Mouse (Mus musculus) limb, embryonic 10.5 days (tissue): ENCODE results near the gene Krt6b. TPM values are rescaled to one million over a fixed set of nuclear protein-coding genes. Genes with fewer than 3 reads are reported as not detected.
"Not testable (repeated sequence)": the region's sequence is repeated elsewhere in the genome, so short reads cannot be mapped to it uniquely, and the experiment has no call there.

Source experiments
- DNase-seq: peaks from one replicate; pipeline ENCODE4 v3.0.0-alpha.2; 2017; ENCODE audit warnings: low spot score
- H3K27ac ChIP-seq: fragments of 300-500 bp; sonication (generic); 2 replicates; pipeline ENCODE4 v1.5.1; 2016; ENCODE audit warnings: mild to moderate bottlenecking
- H3K27me3 ChIP-seq: fragments of 300-500 bp; sonication (generic); 2 replicates; pipeline ENCODE4 v1.6.1; 2016; ENCODE audit warnings: low read depth, mild to moderate bottlenecking; ENCODE audit not compliant: poor library complexity, severe bottlenecking
- H3K36me3 ChIP-seq: fragments of 300-500 bp; sonication (generic); 2 replicates; pipeline ENCODE4 v1.6.1; 2016; ENCODE audit warnings: mild to moderate bottlenecking, moderate library complexity
- H3K4me1 ChIP-seq: fragments of 300-500 bp; sonication (generic); 2 replicates; pipeline ENCODE4 v1.6.1; 2016
- H3K4me3 ChIP-seq: fragments of 300-500 bp; sonication (generic); 2 replicates; pipeline ENCODE4 v1.5.1; 2016; ENCODE audit warnings: mild to moderate bottlenecking, moderate library complexity
- H3K9me3 ChIP-seq: fragments of 300-500 bp; sonication (generic); replicated peaks from 2 replicates; pipeline ENCODE4 v1.6.1; 2016; ENCODE audit warnings: mild to moderate bottlenecking
- WGBS: fragments of 180-500 bp; shearing (Covaris S2); methylation state at CpG from one replicate; pipeline ENCODE4 v1.1.7; 2016; 5-methylcytosine and 5-hydroxymethylcytosine counted together
- microRNA-seq: library from miRNA; unstranded; fragments of <30 nt; microRNA quantifications from one replicate; pipeline ENCODE4, GENCODE M21; 2017
- polyA plus RNA-seq: library from polyadenylated mRNA; unstranded; fragments of >200 nt; fragmentation: Nextera tagmentation; extraction: Ambion mirVana; gene quantifications from 2 replicates; pipeline ENCODE4 v1.2.1, GENCODE M21; 2016

Gene Krt6b
- polyA plus RNA-seq, 1 experiment from 2014 or later = not detected

DNA sequence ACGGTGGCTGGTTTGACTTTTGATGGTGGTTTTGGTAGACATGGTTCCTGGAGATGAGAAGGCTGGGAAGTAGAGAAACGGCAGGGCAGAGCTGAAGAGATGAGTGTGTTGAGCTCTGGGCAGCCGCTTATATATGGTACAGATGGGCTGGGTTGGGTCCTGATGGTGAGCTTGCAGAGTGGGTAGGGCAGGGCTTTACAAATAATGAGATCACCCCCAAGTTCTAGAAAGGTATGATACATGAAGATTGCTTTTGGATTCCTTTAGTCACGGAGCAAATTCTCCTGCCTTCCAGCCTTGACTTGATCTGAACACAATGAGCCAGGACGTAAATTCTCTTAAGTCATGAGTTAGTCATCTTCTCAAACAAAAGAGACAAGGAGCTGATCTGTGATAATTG is 14.1 kb upstream of the Krt6b start, which contains the start of gene Krt6a:
Krt6a (minus strand) TSS at position 101 of the 400 bp plus-strand sequence.
- Histone ChIP-seq H3K27ac (no peak within 1 kb of the TSS), H3K36me3 (no peaks in the 10 kb centered on the region), H3K9me3 (no peaks in the 10 kb centered on the region), H3K4me1 (no peaks in the 10 kb centered on the region), H3K27me3 (no peaks in the 10 kb centered on the region), H3K4me3 (no peak within 1 kb of the TSS)
- no peak for DNase-seq
- WGBS = 88% methylated on average over 5 of the region's 5 CpGs

DNA sequence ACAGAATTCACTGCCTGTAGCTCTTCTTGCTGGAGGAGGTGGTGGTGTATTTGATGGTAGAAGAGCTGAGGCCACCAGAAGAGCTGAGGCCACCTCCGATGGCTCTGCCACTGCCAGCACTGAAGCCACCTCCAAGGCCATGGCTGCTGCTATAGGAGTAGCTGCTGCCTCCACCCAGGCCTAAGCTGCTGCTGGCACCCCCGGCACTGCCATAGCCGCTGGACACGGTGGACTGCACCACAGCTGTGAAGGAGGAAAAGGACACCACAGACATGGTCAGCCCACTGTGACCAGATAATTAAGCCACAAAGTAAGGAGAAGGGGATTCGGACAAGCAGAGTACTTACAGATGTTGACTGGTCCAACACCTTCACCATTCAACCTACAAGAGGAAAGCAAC is 10.4 kb upstream of the Krt6b start:
- not testable (repeated sequence) for DNase-seq, H3K4me3 ChIP-seq, H3K27me3 ChIP-seq, H3K27ac ChIP-seq, H3K36me3 ChIP-seq, H3K4me1 ChIP-seq, H3K9me3 ChIP-seq
- WGBS = 91% methylated on average over 5 of the region's 5 CpGs

- Histone ChIP-seq H3K27ac (no peak overlapping the region), H3K4me3 (no peak overlapping the region), H3K4me1 (no peaks in the 10 kb centered on the region), H3K27me3 (no peaks in the 10 kb centered on the region), H3K36me3 (no peaks in the 10 kb centered on the region), H3K9me3 (no peaks in the 10 kb centered on the region)
- WGBS = 80% methylated on average over 2 of the region's 2 CpGs
- no peak for DNase-seq
Measured at GRCm38 (mm10) chr15:101688161-101688560, 8.1 kb upstream of the Krt6b start.

DNA sequence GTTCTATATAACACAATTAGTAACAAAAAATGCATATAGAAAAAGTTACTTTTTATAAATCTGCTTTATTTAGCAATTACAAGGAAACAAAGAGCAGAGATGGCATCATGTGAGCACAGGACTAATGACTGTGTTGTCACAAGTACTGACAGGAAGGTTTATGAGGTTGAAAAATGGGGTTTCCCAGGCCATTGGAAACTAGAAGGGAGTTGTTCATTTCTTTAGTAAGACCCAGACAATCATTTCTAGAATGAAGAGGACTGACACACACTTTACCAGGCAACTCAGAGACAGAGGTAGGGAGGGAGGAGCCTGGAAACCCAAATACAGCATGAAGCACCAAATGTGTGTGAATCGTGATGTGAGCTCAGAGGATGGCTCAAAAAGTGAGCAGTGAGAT is 4.1 kb downstream of the Krt6b start:
- Histone ChIP-seq H3K4me3 (no peak overlapping the region), H3K4me1 (no peaks in the 10 kb centered on the region), H3K27ac (no peak overlapping the region), H3K27me3 (no peaks in the 10 kb centered on the region), H3K36me3 (no peaks in the 10 kb centered on the region), H3K9me3 (no peaks in the 10 kb centered on the region)
- 89% methylated on average over 1 of the region's 1 CpGs for WGBS
- DNase-seq = no peak

- Histone ChIP-seq H3K4me3 (no peak overlapping the region), H3K4me1 (no peaks in the 10 kb centered on the region), H3K36me3 (no peaks in the 10 kb centered on the region), H3K27ac (no peak overlapping the region), H3K9me3 (no peaks in the 10 kb centered on the region), H3K27me3 (no peaks in the 10 kb centered on the region)
- WGBS = 89% methylated on average over 5 of the region's 5 CpGs
- no peak for DNase-seq
Measured at GRCm38 (mm10) chr15:101652736-101653265, 27.3 kb downstream of the Krt6b start.

GRCm38 (mm10) chr15:101647280-101647679 is 32.8 kb downstream of the Krt6b start, which contains the start of gene Gm5478:
Gene Gm5478 (minus strand): TSS chr15:101647380.
- H3K27me3 ChIP-seq = no peaks in the 10 kb centered on the region
- no peak within 1 kb of the TSS for H3K4me3 ChIP-seq
- WGBS = 83% methylated on average over 3 of the region's 3 CpGs
- no peaks in the 10 kb centered on the region for H3K9me3 ChIP-seq
- H3K27ac ChIP-seq = no peak within 1 kb of the TSS
- no peaks in the 10 kb centered on the region for H3K36me3 ChIP-seq
- DNase-seq = no peak
- no peaks in the 10 kb centered on the region for H3K4me1 ChIP-seq

GRCm38 (mm10) chr15:101627884-101628283 is 52.2 kb downstream of the Krt6b start, which contains the start of gene Gm5414:
Gene Gm5414 (minus strand): TSS chr15:101628188.
- Histone ChIP-seq H3K27ac (no peak within 1 kb of the TSS), H3K4me1 (no peaks in the 10 kb centered on the region), H3K36me3 (no peaks in the 10 kb centered on the region), H3K4me3 (no peak within 1 kb of the TSS), H3K27me3 (no peaks in the 10 kb centered on the region), H3K9me3 (no peaks in the 10 kb centered on the region)
- no peak for DNase-seq
- WGBS = 81% methylated on average over 2 of the region's 2 CpGs

Small RNAs within 50 kb of the gene (microRNA-seq; reads per million reads assigned to microRNA genes)
- not detected for gene Gm44323
- gene Gm44342 = not detected
- not detected for gene Gm44383
- not detected for gene Gm44479

Other genes starting within 250 kb of the Krt6b start
- not detected in 2 replicates for gene Krt87, start 241.5 kb downstream of the Krt6b start, polyA plus RNA-seq
- not detected in 2 replicates for gene Krt88, start 232.5 kb downstream of the Krt6b start, polyA plus RNA-seq
- not detected in 2 replicates for gene Krt81, start 216.5 kb downstream of the Krt6b start, polyA plus RNA-seq
- not detected in 2 replicates for gene Krt86, start 206.8 kb downstream of the Krt6b start, polyA plus RNA-seq
- gene Krt83, start 188.8 kb downstream of the Krt6b start, polyA plus RNA-seq = not detected in 2 replicates
- gene Gm49425, start 163.0 kb downstream of the Krt6b start, polyA plus RNA-seq = not detected in 2 replicates
- not detected in 2 replicates for gene Krt84, start 147.5 kb downstream of the Krt6b start, polyA plus RNA-seq
- not detected in 2 replicates for gene Krt82, start 129.6 kb downstream of the Krt6b start, polyA plus RNA-seq
- gene Krt90, start 117.3 kb downstream of the Krt6b start, polyA plus RNA-seq = 0.08 and 0.31 TPM in 2 replicates
- gene Krt75, start 106.4 kb downstream of the Krt6b start, polyA plus RNA-seq = 0.04 and 0.10 TPM in 2 replicates
- gene Gm5414, start 52.1 kb downstream of the Krt6b start, polyA plus RNA-seq = not detected in 2 replicates
- not detected in 2 replicates for gene Gm5478, start 32.9 kb downstream of the Krt6b start, polyA plus RNA-seq
- 0.13 TPM in 1 of 2 replicates, not detected in the other for gene Krt6a, start 14.0 kb upstream of the Krt6b start, polyA plus RNA-seq
- 19.1 and 40.4 TPM in 2 replicates for gene Krt5, start 32.6 kb upstream of the Krt6b start, polyA plus RNA-seq
- not detected in 2 replicates for gene Krt71, start 62.8 kb upstream of the Krt6b start, polyA plus RNA-seq
- gene Krt72, start 106.2 kb upstream of the Krt6b start, polyA plus RNA-seq = not detected in 2 replicates
- not detected in 2 replicates for gene Krt73, start 122.1 kb upstream of the Krt6b start, polyA plus RNA-seq
- not detected in 2 replicates for gene Krt2, start 137.9 kb upstream of the Krt6b start, polyA plus RNA-seq
- 0.59 and 0.96 TPM in 2 replicates for gene Krt1, start 170.5 kb upstream of the Krt6b start, polyA plus RNA-seq
- gene Krt77, start 189.4 kb upstream of the Krt6b start, polyA plus RNA-seq = not detected in 2 replicates
- not detected in 2 replicates for gene Krt76, start 212.6 kb upstream of the Krt6b start, polyA plus RNA-seq
- gene Krt4, start 244.4 kb upstream of the Krt6b start, polyA plus RNA-seq = not detected in 2 replicates